Mouse (Mus musculus): ENCODE results near the gene BC052040.

The BC052040 gene

GRCm38 (mm10) chr2:115774153-115774908 lies 192.8 kb downstream of the BC052040 start:
- DNase-seq = no peak

DNA sequence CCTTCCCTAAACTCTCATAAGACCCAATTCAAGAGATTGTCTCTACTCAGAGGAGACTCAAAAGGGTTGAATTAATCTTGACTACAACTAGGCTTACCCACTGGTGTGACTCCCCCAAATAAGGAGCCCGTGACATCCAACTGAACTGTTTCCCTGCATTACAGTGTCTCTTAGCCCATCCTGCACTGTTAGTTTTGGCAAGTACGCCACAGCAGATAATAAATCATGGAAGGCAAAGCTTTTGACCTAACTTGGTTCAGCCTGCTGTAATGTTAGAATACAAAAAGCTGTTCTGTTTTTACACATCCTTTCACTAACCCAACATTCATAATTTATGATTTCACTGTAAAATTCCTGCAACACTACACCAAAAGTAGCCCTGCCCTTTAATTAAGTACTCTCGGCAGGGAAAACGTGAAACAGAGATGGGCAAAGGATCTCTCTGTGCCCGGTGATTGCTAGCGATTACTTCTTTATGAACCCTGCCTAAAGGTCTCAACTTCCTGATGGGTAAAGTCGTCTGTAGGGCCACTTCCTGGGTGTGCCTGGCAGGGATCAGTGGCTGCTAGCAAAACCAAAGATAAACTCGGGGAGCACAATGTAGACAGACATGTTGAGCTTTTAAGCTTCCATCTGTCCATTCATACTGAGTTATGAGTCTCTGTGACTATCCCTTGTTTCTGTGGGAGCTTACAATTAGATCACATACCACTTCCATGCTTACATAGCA lies 194.1 kb downstream of the BC052040 start:
- no peak for DNase-seq

DNA sequence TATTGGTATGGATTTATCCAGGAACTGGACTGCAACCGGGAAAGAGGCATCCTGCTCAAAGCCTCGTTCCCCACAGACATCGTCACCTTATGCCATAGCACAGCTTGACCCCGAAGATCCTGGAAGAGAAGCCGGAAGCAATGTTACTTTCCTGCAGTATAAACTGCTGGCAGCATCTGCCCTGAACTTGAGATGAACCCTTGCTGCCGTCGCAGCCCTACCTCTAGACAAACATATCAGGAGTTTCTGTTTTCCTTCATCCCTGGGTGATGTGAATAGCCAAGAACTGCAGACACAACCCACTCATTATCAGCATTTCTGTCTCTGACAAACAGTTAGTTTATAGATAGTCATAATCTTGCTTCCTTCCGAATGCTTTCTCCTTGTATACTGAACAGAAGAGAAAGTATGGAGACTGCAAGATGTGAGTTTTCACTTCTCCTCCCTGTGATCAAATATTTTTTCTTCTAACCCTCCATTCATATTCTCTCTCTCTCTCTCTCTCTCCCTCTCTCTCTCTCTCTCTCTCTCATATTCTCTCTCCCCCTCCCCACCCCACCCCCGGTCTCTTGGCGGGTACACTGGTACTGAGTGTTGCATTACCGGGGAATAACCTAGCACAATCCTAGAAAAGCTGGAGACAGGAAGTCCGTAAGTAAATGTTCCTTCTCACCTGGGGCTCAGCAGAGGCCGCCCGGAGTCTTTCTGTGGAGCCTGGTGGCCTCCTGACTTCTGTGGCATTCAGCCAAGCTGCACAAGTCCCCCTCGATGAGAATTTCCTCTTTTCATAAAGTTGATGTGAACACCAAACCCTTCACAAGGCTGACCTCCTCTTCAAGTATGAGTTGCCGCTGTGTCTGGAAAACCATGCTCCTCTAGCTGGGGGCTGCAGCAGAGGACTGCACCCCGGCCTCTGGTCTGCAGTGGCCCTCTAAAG lies 195.7 kb downstream of the BC052040 start:
- DNase-seq = no peak

DNA sequence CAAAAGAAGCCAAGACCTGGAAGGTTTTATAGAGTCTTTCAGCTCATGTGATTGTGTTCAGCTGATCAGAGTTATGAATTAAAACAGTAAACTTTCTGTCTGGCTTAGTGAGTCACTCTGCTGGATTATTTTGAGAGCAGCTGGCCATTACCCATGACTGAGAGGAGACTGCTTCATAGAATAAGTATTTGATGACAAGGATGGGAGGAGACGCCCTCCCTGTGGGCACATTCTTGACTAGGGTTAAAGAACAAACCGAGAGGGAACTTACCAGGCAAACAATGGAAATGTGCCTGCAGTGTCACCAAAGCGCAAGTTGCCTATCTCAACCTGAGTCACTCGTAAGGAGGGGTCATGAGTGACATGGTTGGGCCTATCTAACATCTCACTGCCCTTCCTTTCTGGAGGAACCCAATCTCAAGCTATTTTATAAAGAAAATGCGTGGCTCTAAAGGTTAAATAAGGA lies 199.1 kb downstream of the BC052040 start:
- DNase-seq = no peak

- no peak for DNase-seq
Observed at GRCm38 (mm10) chr2:115785687-115786086, 204.2 kb downstream of the BC052040 start.

GRCm38 (mm10) chr2:115798839-115799238 lies 217.3 kb downstream of the BC052040 start:
- DNase-seq = no peak

GRCm38 (mm10) chr2:115808376-115808775 lies 226.9 kb downstream of the BC052040 start:
- DNase-seq = no peak

GRCm38 (mm10) chr2:115813316-115813715 lies 231.8 kb downstream of the BC052040 start:
- no peak for DNase-seq

- DNase-seq = no peak
Observed at GRCm38 (mm10) chr2:115813721-115814120, 232.2 kb downstream of the BC052040 start.

- DNase-seq = no peak
Observed at GRCm38 (mm10) chr2:115817959-115818358, 236.4 kb downstream of the BC052040 start.

DNA sequence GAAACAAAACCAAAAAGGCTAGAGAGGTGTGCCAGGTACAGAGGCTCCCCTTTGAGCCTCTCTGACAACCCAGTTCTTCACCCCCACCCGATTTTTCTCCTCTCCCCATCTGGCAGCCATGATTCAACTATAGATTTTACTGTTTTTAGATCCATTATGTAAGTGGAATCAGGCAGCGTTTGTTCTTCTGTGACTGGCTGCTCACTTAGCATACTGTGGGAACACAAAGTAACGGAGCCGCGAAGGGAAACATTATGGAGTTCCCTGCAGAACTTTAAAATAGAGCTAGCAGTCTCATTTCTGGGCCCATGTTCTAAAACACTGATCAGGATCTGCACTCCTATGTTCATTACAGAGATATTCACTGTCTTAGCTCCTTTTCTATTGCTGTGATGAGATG lies 240.8 kb downstream of the BC052040 start:
- DNase-seq = no peak
